Mouse (Mus musculus) heart, postnatal 0 days (tissue): Measurements from ENCODE around the gene Inpp5b. TPM values are rescaled to one million over a fixed set of nuclear protein-coding genes. Genes with fewer than 3 reads are reported as not detected.

Experiments
- ATAC-seq: fragments of 200-750 bp; cut with Nextera tagmentation; 2 replicates; pipeline ENCODE4 v1.8.0; 2017; ENCODE audit warnings: low read depth, moderate number of reproducible peaks, moderate library complexity; ENCODE audit not compliant: insufficient read depth
- DNase-seq: peaks from one replicate; pipeline ENCODE4 v3.0.0-alpha.2; 2016; ENCODE audit warnings: low spot score
- H3K27ac ChIP-seq: fragments of 300-500 bp; sonication (generic); 2 replicates; pipeline ENCODE4 v1.5.1; 2014; ENCODE audit warnings: low read depth, mild to moderate bottlenecking
- H3K27me3 ChIP-seq: fragments of 300-500 bp; sonication (generic); 2 replicates; pipeline ENCODE4 v1.6.1; 2014; ENCODE audit warnings: low read length, mixed read lengths; ENCODE audit not compliant: control insufficient read depth, insufficient read depth
- H3K36me3 ChIP-seq: fragments of 300-500 bp; sonication (generic); replicated peaks from 2 replicates; pipeline ENCODE4 v1.6.1; 2014; ENCODE audit warnings: low read length, mixed read lengths; ENCODE audit not compliant: control insufficient read depth, insufficient read depth
- H3K4me1 ChIP-seq: fragments of 300-500 bp; sonication (generic); 2 replicates; pipeline ENCODE4 v1.6.1; 2014; ENCODE audit warnings: antibody characterized with exemption; ENCODE audit not compliant: control insufficient read depth, insufficient read depth
- H3K4me2 ChIP-seq: fragments of 300-500 bp; sonication (generic); 2 replicates; pipeline ENCODE4 v1.6.1; 2014; ENCODE audit warnings: low read depth, mild to moderate bottlenecking, low read length, moderate library complexity
- H3K4me3 ChIP-seq: fragments of 300-500 bp; sonication (generic); 2 replicates; pipeline ENCODE4 v1.5.1; 2014; ENCODE audit warnings: low read depth, low read length
- H3K9ac ChIP-seq: fragments of 300-500 bp; sonication (generic); replicated peaks from 2 replicates; pipeline ENCODE4 v1.6.1; 2014; ENCODE audit warnings: low read depth, low read length, mixed read lengths
- H3K9me3 ChIP-seq: fragments of 300-500 bp; sonication (generic); replicated peaks from 2 replicates; pipeline ENCODE4 v1.6.1; 2016; ENCODE audit warnings: low read length; ENCODE audit not compliant: control insufficient read depth
- CTCF ChIP-seq: IDR thresholded peaks from 2 replicates; pipeline ENCODE4 v1.5.1; 2016; ENCODE audit warnings: antibody characterized with exemption, control low read depth, low read depth
- EP300 ChIP-seq: IDR thresholded peaks from 2 replicates; pipeline ENCODE4 v1.6.1; 2016; ENCODE audit warnings: antibody characterized with exemption, low read depth
- WGBS: fragments of 180-500 bp; shearing (Covaris S2); extraction: QIAGEN DNeasy Blood & Tissue Kit; methylation state at CpG from one replicate; pipeline ENCODE4 v1.1.7; 2014; 5-methylcytosine and 5-hydroxymethylcytosine counted together
- polyA plus RNA-seq: library from polyadenylated mRNA; unstranded; fragments of >200 nt; fragmentation: Nextera tagmentation; extraction: Ambion mirVana; gene quantifications from 2 replicates; pipeline ENCODE4 v1.2.1, GENCODE M21; 2015
- total RNA-seq: library from RNA; depleted of rRNA; stranded (reverse); fragments of >200 nt; gene quantifications from 2 replicates; pipeline ENCODE4 v1.2.3, GENCODE M21; 2014; ENCODE audit warnings: low replicate concordance

Inpp5b gene
- total and polyA plus RNA-seq, 2 experiments from 2014 or later: 8.2 to 10.4 TPM

DNA sequence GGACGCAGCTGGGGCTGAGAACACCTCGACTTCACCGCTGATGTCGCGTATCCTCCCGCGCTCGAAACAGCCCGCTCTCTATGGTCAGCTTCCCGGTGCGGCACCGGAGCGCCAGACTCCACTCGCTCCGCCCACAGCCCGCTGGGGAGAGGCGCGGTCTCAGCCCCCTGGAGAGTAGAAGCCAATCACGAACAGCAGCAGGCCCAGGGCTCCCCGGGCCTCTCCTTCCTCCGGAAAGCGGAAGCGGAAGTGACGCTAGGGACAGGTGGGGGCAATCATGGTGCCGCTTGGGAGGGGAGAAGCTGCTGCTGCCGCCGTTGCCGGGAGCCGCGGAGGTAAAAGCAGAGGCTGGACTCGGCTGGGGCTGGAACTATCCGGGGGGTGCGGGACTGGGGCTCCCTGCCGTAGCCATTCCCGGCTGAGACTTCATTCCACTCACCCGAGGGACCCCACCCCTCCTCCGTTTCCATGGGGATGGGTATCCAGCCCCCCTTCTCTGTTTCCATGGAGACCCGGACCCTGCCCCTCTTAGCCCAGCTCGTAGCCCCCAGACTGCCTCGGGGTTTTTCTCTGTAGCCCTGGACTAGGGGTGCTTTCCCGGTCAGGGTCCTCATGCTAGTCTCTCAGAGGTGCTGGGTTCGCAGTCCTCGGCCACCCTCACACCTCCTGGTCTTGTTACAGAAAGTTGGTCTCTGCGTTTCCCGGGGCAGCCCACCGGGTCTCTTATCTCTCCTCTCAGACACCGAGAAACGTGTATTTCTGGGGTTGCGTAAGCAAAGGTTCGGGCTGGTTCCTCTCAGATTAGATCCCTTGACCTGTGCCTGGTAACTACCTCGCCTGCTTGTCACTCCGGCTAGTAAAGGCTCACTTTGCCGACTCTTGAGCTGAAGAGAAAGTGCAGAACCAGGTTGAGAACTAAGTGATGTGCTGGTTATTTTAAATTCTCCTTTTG is 60.9 kb downstream of the Inpp5b start:
- TF ChIP-seq CTCF (no peak), EP300 (0 out of 2 replicates have a peak, but pooled peaks have one; percentile 35)
- peaks cover 49% of the 10 kb centered on the region for H3K36me3 ChIP-seq
- DNase-seq: peak; percentile 93

GRCm38 (mm10) chr4:124803406-124803805 is 61.8 kb downstream of the Inpp5b start:
- Histone ChIP-seq H3K27ac (no peak overlapping the region), H3K4me1 (peaks cover 9% of the 10 kb centered on the region; the same call in 1 of the 2 replicates), H3K9ac (no peak overlapping the region), H3K9me3 (no peaks in the 10 kb centered on the region), H3K36me3 (peaks cover 43% of the 10 kb centered on the region), H3K4me3 (no peak overlapping the region), H3K27me3 (no peaks in the 10 kb centered on the region), H3K4me2 (peak overlapping the region; percentile 84)
- 71% methylated on average over 6 of the region's 6 CpGs for WGBS
- DNase-seq: no peak
- no peak for TF ChIP-seq EP300
- no peak for TF ChIP-seq CTCF
- no peak for ATAC-seq

More for the DNA sequence above, 60.9 kb downstream of the Inpp5b start:
- Histone ChIP-seq H3K27ac (peak overlapping the region; percentile 96), H3K9ac (peak overlapping the region; percentile 83), H3K4me2 (peak overlapping the region; percentile 84), H3K9me3 (no peaks in the 10 kb centered on the region), H3K4me1 (peaks cover 9% of the 10 kb centered on the region; the same call in 1 of the 2 replicates), H3K27me3 (no peaks in the 10 kb centered on the region), H3K4me3 (peak overlapping the region; percentile 94)
- under 1% methylated on average over 50 of the region's 53 CpGs for WGBS
- ATAC-seq: peak; percentile 100

DNA sequence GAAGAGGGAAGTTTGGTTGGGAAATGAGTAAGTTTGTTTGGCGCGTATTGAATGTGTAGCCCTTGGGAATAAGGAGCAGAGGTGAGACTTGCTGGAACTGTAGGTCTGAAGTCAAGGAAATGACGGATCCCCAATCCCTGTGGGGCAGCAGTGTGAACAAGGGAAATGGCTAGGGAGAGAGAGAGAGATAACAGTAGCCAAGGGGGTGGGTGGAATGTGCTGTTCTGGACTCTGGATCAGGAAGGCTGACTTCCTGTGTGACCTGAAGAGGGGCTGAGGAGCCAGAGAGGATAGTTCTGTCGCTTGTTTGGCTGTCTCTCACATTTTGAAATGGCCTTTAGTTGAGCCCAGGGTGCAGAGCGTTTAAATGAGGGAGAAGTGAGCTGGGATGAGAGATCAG is 66.9 kb downstream of the Inpp5b start:
- DNase-seq (peak; percentile 26), ATAC-seq (peak; percentile 51; the same call in 1 of the 2 replicates)
- peaks cover 2% of the 10 kb centered on the region; the same call in 1 of the 2 replicates for H3K4me1 ChIP-seq
- no peaks in the 10 kb centered on the region for H3K27me3 ChIP-seq
- no peak overlapping the region for H3K4me2 ChIP-seq
- H3K4me3 ChIP-seq: no peak overlapping the region
- H3K9me3 ChIP-seq: no peaks in the 10 kb centered on the region
- WGBS: 59% methylated on average over 5 of the region's 5 CpGs
- H3K36me3 ChIP-seq: peaks cover 38% of the 10 kb centered on the region
- H3K27ac ChIP-seq: 0 out of 2 replicates have a peak overlapping the region, but pooled peaks have one; percentile 28
- no peak for TF ChIP-seq CTCF
- TF ChIP-seq EP300: no peak
- H3K9ac ChIP-seq: no peak overlapping the region

DNA sequence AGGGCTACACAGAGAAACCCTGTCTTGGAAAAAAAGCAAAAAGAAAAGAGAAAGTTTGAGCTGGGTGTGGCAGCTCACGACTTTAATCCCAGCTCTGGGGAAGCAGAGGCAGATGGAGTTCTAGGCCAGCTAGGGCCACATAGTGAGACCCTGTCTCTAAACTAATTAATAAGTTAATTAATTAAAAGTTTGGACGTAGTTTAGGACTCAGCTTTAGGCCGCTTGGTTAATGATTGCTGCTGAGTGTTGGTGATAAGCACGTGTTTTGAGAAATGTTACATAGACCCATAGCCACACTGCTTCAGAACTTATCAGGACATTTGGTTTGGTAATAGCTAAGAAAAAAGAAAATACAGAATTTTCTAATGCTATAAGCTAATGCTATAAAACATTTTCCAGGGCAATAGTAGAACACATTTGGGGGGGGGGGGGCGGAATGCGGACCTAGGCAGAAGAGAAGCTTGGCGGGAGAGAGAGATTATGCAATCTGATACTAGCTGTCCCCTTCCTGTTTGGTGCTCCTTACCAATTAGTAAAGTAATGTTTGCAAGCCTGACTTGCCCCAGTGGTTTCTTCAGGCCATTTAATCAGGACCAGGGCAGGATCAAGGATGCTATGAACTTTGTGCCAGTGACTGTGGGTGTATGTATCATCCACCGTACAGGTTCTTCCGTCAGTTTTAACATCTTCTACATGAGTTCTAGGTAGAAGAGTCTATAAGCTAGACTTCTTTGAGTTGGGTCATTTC is 67.7 kb downstream of the Inpp5b start:
- H3K27me3 ChIP-seq: no peaks in the 10 kb centered on the region
- DNase-seq (no peak), ATAC-seq (no peak)
- H3K27ac ChIP-seq: 0 out of 2 replicates have a peak overlapping the region, but pooled peaks have one; percentile 16
- H3K9me3 ChIP-seq: no peaks in the 10 kb centered on the region
- H3K36me3 ChIP-seq: peaks cover 37% of the 10 kb centered on the region
- H3K9ac ChIP-seq: no peak overlapping the region
- H3K4me3 ChIP-seq: no peak overlapping the region
- no peaks in the 10 kb centered on the region for H3K4me1 ChIP-seq
- WGBS: 77% methylated on average over 9 of the region's 9 CpGs
- no peak for TF ChIP-seq EP300
- no peak for TF ChIP-seq CTCF
- H3K4me2 ChIP-seq: no peak overlapping the region

- Histone ChIP-seq H3K9me3 (no peaks in the 10 kb centered on the region), H3K27ac (no peak overlapping the region), H3K27me3 (no peaks in the 10 kb centered on the region), H3K9ac (no peak overlapping the region), H3K36me3 (peaks cover 30% of the 10 kb centered on the region), H3K4me2 (no peak overlapping the region), H3K4me3 (no peak overlapping the region), H3K4me1 (no peaks in the 10 kb centered on the region)
- TF ChIP-seq EP300 (no peak), CTCF (no peak)
- no peak for ATAC-seq
- DNase-seq: no peak
- WGBS: 85% methylated on average over 7 of the region's 7 CpGs
These were observed 68.4 kb downstream of the Inpp5b start for GRCm38 (mm10) chr4:124810056-124810455.
